Mouse (Mus musculus): ENCODE results near the gene Lck. TPM values are rescaled to one million over a fixed set of nuclear protein-coding genes. Genes with fewer than 3 reads are reported as not detected.
A peak's percentile ranks its signal among the peaks of the same experiment; 100 is the strongest.

Gene Lck
- polyA plus RNA-seq, 1 experiment, result 2.1 TPM

- peak overlapping the region; percentile 92 for H3K4me2 ChIP-seq (ENCODE audit: low read depth)
- peak overlapping the region; percentile 83 for H3K4me3 ChIP-seq
- peaks cover 5% of the 10 kb centered on the region for H3K79me2 ChIP-seq (ENCODE audit: control insufficient read depth, insufficient read depth)
- no peaks in the 10 kb centered on the region for H3K36me3 ChIP-seq (ENCODE audit: control insufficient read depth, insufficient read depth)
- no peak for TF ChIP-seq CEBPB (IDR thresholded peaks at IDR 0.05; ENCODE audit: insufficient read depth, poor library complexity, severe bottlenecking)
- TF ChIP-seq POLR2AphosphoS2 (IDR thresholded peaks at IDR 0.05; ENCODE audit: insufficient read length, low read depth), result peak; percentile 10
- TF ChIP-seq POLR2A (IDR thresholded peaks at IDR 0.05; ENCODE audit: insufficient read length, low read depth), result peak; percentile 36
- no peak overlapping the region for H3ac ChIP-seq (ENCODE audit: control insufficient read depth, insufficient read length)
- no peaks in the 10 kb centered on the region for H3K27me3 ChIP-seq (ENCODE audit: control insufficient read depth, insufficient read depth, insufficient read length)
Observed at GRCm38 (mm10) chr4:129617121-129617641, 43.7 kb upstream of the Lck start.

- Histone ChIP-seq H3K79me2 (ENCODE audit: control insufficient read depth, insufficient read depth) (peaks cover 5% of the 10 kb centered on the region), H3K4me3 (no peak overlapping the region), H3K4me2 (ENCODE audit: low read depth) (no peak overlapping the region), H3K27me3 (ENCODE audit: control insufficient read depth, insufficient read depth, insufficient read length) (no peaks in the 10 kb centered on the region), H3K36me3 (ENCODE audit: control insufficient read depth, insufficient read depth) (no peaks in the 10 kb centered on the region), H3ac (ENCODE audit: control insufficient read depth, insufficient read length) (no peak overlapping the region)
- TF ChIP-seq CEBPB (IDR thresholded peaks at IDR 0.05; ENCODE audit: insufficient read depth, poor library complexity, severe bottlenecking), result no peak
- TF ChIP-seq MYOD1 (IDR thresholded peaks at IDR 0.05; ENCODE audit: control insufficient read depth in 1 of 3, insufficient read length in 2 of 3, low read depth in 2 of 3), result no peak
- no peak for TF ChIP-seq MAX (IDR thresholded peaks at IDR 0.05; ENCODE audit: low read depth)
- no peak for TF ChIP-seq POLR2A (IDR thresholded peaks at IDR 0.05; ENCODE audit: insufficient read length, low read depth)
Observed at GRCm38 (mm10) chr4:129616631-129617030, 43.2 kb upstream of the Lck start.

DNA sequence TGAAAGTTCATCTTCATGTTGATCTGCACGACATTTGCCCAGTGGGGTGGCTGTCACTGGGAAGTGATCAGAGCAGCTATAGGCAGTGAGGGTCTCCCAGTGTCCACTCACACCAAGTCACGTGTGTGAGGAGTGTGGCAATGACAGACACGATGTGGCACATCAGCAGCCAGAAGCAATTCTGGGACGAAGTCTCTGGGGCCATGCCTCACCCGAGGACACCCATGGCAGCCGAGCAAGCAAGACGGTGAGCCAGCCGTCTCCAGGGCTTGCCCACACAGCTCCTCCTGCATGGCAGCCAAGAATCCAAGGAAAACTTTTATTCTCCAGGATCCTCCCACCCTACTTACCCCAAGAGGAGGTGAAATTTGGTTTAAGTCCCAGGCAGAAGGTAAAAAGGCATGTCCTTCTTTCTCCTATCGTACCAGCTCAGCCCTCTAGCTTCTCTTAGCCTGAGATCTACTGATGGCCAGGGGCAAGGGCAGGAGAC, 42.4 kb upstream of the Lck start:
- no peaks in the 10 kb centered on the region for H3K36me3 ChIP-seq (ENCODE audit: control insufficient read depth, insufficient read depth)

DNA sequence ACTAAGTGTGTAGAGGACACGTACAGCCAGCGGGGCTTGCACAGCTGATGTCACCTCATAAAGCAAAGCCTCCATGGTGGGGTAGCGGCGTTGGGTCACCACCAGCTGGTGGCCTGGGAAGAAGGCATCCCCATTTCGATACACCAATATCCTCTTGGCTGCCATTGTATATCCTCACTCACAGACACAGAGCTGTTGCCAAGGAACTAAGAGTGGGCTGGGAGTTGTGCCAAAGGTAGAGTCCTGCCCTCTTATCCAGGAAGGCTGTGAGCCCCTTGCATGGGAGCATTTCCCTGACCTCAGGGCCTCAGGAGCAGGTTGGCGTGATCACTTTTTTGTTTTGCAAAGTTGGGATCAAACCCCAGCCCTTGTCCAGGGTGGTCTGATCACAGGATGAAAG, 40.7 kb upstream of the Lck start, which contains the start of gene Dcdc2b:
Gene Dcdc2b, minus strand, starts transcription at position 165 of the 400 bp plus-strand sequence.
- H3ac ChIP-seq (ENCODE audit: control insufficient read depth, insufficient read length), result no peak within 1 kb of the TSS
- no peak within 1 kb of the TSS for H3K4me3 ChIP-seq
- no peaks in the 10 kb centered on the region for H3K36me3 ChIP-seq (ENCODE audit: control insufficient read depth, insufficient read depth)
- H3K4me2 ChIP-seq (ENCODE audit: low read depth), result no peak within 1 kb of the TSS
- H3K79me2 ChIP-seq (ENCODE audit: control insufficient read depth, insufficient read depth), result peaks cover 5% of the 10 kb centered on the region
- no peaks in the 10 kb centered on the region for H3K27me3 ChIP-seq (ENCODE audit: control insufficient read depth, insufficient read depth, insufficient read length)
- no peak for TF ChIP-seq TCF3 (IDR thresholded peaks at IDR 0.05; ENCODE audit: insufficient read length, low read depth)
- TF ChIP-seq POLR2AphosphoS2 (IDR thresholded peaks at IDR 0.05; ENCODE audit: insufficient read length, low read depth), result peak; percentile 57
- TF ChIP-seq CEBPB (IDR thresholded peaks at IDR 0.05; ENCODE audit: insufficient read depth, poor library complexity, severe bottlenecking), result no peak
- no peak for TF ChIP-seq POLR2A (IDR thresholded peaks at IDR 0.05; ENCODE audit: insufficient read length, low read depth)

More for the DNA sequence above, 42.4 kb upstream of the Lck start:
- no peaks in the 10 kb centered on the region for H3K27me3 ChIP-seq (ENCODE audit: control insufficient read depth, insufficient read depth, insufficient read length)
- H3K79me2 ChIP-seq (ENCODE audit: control insufficient read depth, insufficient read depth), result peaks cover 5% of the 10 kb centered on the region
- TF ChIP-seq CEBPB (IDR thresholded peaks at IDR 0.05; ENCODE audit: insufficient read depth, poor library complexity, severe bottlenecking) (no peak), REST (IDR thresholded peaks at IDR 0.05; ENCODE audit: insufficient read depth, insufficient read length) (no peak)
- H3ac ChIP-seq (ENCODE audit: control insufficient read depth, insufficient read length), result no peak overlapping the region
- no peak overlapping the region for H3K4me3 ChIP-seq
- no peak overlapping the region for H3K4me2 ChIP-seq (ENCODE audit: low read depth)

DNA sequence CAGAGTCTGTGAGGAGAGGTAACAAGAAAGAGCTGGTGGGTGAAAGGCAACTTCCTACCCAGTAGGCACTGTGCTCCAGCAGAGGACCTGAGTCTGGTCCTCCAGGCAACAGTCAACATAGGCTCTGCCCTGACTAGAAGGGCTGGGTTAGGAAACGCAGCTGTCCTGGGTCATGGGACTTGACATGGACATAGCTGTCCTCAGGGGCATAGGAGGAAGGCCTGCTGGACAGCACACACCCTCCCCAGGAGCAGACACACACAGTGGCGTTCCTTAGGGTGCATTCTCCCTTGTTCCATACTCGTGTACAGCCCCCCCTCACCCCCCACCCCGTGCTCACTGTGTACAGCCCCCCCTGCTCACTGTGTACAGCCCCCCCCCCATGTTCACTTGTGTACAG, 37.0 kb upstream of the Lck start:
- Histone ChIP-seq H3K4me2 (ENCODE audit: low read depth) (no peak overlapping the region), H3ac (ENCODE audit: control insufficient read depth, insufficient read length) (no peak overlapping the region), H3K27me3 (ENCODE audit: control insufficient read depth, insufficient read depth, insufficient read length) (no peaks in the 10 kb centered on the region), H3K79me2 (ENCODE audit: control insufficient read depth, insufficient read depth) (no peaks in the 10 kb centered on the region), H3K4me3 (no peak overlapping the region), H3K36me3 (ENCODE audit: control insufficient read depth, insufficient read depth) (peaks cover 5% of the 10 kb centered on the region)
- TF ChIP-seq MYOD1 (IDR thresholded peaks at IDR 0.05; ENCODE audit: control insufficient read depth in 1 of 3, insufficient read length in 2 of 3, low read depth in 2 of 3), result peak in 2 of 3 experiments; percentile 17 to 52
- TF ChIP-seq USF1 (IDR thresholded peaks at IDR 0.05; ENCODE audit: low read depth), result no peak
- TF ChIP-seq REST (IDR thresholded peaks at IDR 0.05; ENCODE audit: insufficient read depth, insufficient read length), result no peak
- no peak for TF ChIP-seq MAX (IDR thresholded peaks at IDR 0.05; ENCODE audit: low read depth)
- TF ChIP-seq TCF3 (IDR thresholded peaks at IDR 0.05; ENCODE audit: insufficient read length, low read depth), result no peak
- no peak for TF ChIP-seq E2F4 (IDR thresholded peaks at IDR 0.05; ENCODE audit: insufficient read depth)
- TF ChIP-seq POLR2A (IDR thresholded peaks at IDR 0.05; ENCODE audit: insufficient read length, low read depth), result no peak
- peak in 2 of 3 experiments; percentile 19 to 72 for TF ChIP-seq MYOG (IDR thresholded peaks at IDR 0.05; ENCODE audit: control insufficient read depth in 1 of 3, insufficient read depth in 1 of 3, insufficient read length in 2 of 3, low read depth in 2 of 3)
- peak; percentile 31 for TF ChIP-seq POLR2AphosphoS2 (IDR thresholded peaks at IDR 0.05; ENCODE audit: insufficient read length, low read depth)
- no peak for TF ChIP-seq TCF12 (IDR thresholded peaks at IDR 0.05; ENCODE audit: insufficient read depth, poor library complexity, severe bottlenecking)
- TF ChIP-seq SRF (IDR thresholded peaks at IDR 0.05; ENCODE audit: control insufficient read depth, insufficient read length, low read depth), result no peak
- TF ChIP-seq CEBPB (IDR thresholded peaks at IDR 0.05; ENCODE audit: insufficient read depth, poor library complexity, severe bottlenecking), result no peak

DNA sequence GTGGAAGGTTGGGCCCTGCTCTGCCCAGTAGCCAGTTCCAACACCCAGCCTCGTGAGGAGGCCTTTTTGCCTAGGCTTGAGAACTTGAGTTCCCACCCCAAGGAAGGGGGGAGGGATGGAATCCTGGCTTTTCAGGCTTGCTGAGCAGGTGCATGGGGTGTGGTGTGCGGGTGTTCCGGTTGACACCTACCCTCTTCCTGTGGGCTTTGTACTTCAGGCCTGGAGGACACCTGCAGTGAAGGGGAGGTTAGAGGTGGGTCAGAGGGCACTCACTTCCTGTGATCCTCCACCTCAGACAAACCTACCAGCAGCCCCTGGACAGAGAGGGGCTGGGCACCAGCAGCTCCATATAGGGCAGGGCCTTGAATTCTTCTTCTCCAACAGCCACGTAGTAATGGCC, 36.6 kb upstream of the Lck start:
- Histone ChIP-seq H3K79me2 (ENCODE audit: control insufficient read depth, insufficient read depth) (no peaks in the 10 kb centered on the region), H3K4me3 (no peak overlapping the region), H3ac (ENCODE audit: control insufficient read depth, insufficient read length) (no peak overlapping the region), H3K36me3 (ENCODE audit: control insufficient read depth, insufficient read depth) (peaks cover 5% of the 10 kb centered on the region), H3K27me3 (ENCODE audit: control insufficient read depth, insufficient read depth, insufficient read length) (no peaks in the 10 kb centered on the region), H3K4me2 (ENCODE audit: low read depth) (no peak overlapping the region)
- no peak for TF ChIP-seq MYOD1 (IDR thresholded peaks at IDR 0.05; ENCODE audit: control insufficient read depth in 1 of 3, insufficient read length in 2 of 3, low read depth in 2 of 3)
- TF ChIP-seq SRF (IDR thresholded peaks at IDR 0.05; ENCODE audit: control insufficient read depth, insufficient read length, low read depth), result no peak
- no peak for TF ChIP-seq TCF3 (IDR thresholded peaks at IDR 0.05; ENCODE audit: insufficient read length, low read depth)
- TF ChIP-seq POLR2AphosphoS2 (IDR thresholded peaks at IDR 0.05; ENCODE audit: insufficient read length, low read depth), result no peak
- no peak for TF ChIP-seq POLR2A (IDR thresholded peaks at IDR 0.05; ENCODE audit: insufficient read length, low read depth)
- TF ChIP-seq MYOG (IDR thresholded peaks at IDR 0.05; ENCODE audit: control insufficient read depth in 1 of 3, insufficient read depth in 1 of 3, insufficient read length in 2 of 3, low read depth in 2 of 3), result no peak
- no peak for TF ChIP-seq REST (IDR thresholded peaks at IDR 0.05; ENCODE audit: insufficient read depth, insufficient read length)
- no peak for TF ChIP-seq E2F4 (IDR thresholded peaks at IDR 0.05; ENCODE audit: insufficient read depth)

Data from myocyte (in vitro differentiated cells).